Mouse (Mus musculus) kidney, postnatal 25 days (tissue): ENCODE measurements around the gene Krt26.

Source experiments
- DNase-seq, 2 experiments: peaks; one replicate each; pipeline ENCODE4 v3.0.0; 2021; ENCODE audit warnings: mixed read lengths in 2 of 2

Krt26 gene

DNA sequence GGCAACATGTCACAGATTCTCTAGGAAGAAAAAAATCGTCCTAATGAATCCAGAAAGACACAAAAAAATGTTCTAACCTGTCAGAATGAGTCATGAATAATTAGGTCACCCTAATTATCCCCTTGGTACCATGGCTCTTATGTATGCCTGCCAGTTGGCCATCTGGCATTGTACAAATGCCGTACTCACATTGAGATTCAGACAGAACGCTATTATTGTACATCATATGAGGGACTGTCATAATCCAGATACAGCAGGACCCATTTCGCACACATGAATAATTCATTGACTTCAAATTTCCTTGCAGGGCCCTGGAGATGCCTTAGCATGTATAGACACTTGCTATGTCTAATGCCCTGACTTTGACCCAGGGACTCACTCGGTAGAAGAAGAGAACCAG, 53.8 kb downstream of the Krt26 start:
- no peak for DNase-seq

DNA sequence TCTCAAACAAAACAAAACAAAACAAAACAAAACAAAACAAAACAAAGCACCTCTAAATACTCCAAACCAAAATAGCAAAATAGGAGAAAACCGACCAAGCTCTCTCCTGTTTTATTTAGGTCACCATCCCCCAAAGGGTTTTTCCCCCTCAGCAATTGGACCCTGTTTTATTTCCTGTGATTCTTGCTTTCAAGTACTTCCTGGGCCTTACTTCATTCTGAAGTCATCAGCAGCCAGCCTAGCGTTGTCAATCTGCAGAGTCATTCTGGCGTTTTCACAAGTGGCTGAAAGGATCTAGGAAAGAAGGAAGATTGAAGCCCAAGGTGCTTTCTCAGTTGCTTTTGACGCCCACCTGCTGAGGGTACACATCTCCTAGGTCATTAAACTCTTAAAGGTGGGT, 54.4 kb downstream of the Krt26 start:
- DNase-seq, result no peak

GRCm38 (mm10) chr11:99281116-99281515, 56.6 kb downstream of the Krt26 start:
- no peak for DNase-seq

DNA sequence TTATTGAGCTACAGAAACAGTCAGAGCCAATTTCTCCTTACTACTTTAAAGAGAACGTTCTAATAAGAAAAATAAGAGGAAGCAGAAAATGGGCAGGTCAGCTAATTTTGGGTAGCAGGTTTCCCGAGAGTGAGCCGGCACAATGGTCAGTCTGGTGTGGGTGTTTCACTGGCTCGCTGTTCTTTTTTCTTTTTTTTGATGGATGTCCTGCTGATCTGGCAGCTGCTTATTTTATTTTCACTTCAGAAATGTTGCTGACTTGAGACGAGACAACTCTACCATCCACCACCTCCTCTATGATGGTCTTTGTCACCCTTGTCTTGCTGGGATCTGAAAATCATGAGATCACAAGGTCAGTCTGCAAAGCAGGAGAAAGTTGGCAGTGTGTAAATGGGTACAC, 57.8 kb downstream of the Krt26 start:
- DNase-seq, result no peak
